Mouse (Mus musculus) neural tube, embryonic 13.5 days (tissue): Measurements from ENCODE around the gene Alkbh1. TPM values are rescaled to one million over a fixed set of nuclear protein-coding genes. Genes with fewer than 3 reads are reported as not detected.

Source experiments
- ATAC-seq: fragments of 200-750 bp; cut with Nextera tagmentation; 2 replicates; pipeline ENCODE4 v1.8.0; 2017; ENCODE audit warnings: low read depth, mild to moderate bottlenecking, moderate TSS enrichment, moderate library complexity
- H3K27ac ChIP-seq: fragments of 300-500 bp; sonication (generic); replicated peaks from 2 replicates; pipeline ENCODE4 v1.5.1; 2015; ENCODE audit warnings: moderate library complexity, mild to moderate bottlenecking, inconsistent platforms
- H3K27me3 ChIP-seq: fragments of 300-500 bp; sonication (generic); 2 replicates; pipeline ENCODE4 v1.6.1; 2015; ENCODE audit warnings: mild to moderate bottlenecking, inconsistent platforms
- H3K36me3 ChIP-seq: fragments of 300-500 bp; sonication (generic); 2 replicates; pipeline ENCODE4 v1.6.1; 2015; ENCODE audit warnings: mild to moderate bottlenecking, inconsistent platforms
- H3K4me1 ChIP-seq: fragments of 300-500 bp; sonication (generic); replicated peaks from 2 replicates; pipeline ENCODE4 v1.6.1; 2015; ENCODE audit warnings: inconsistent platforms
- H3K4me2 ChIP-seq: fragments of 300-500 bp; sonication (generic); 2 replicates; pipeline ENCODE4 v1.6.1; 2015; ENCODE audit warnings: inconsistent platforms, mild to moderate bottlenecking, moderate library complexity
- H3K4me3 ChIP-seq: fragments of 300-500 bp; sonication (generic); 2 replicates; pipeline ENCODE4 v1.5.1; 2015; ENCODE audit warnings: mild to moderate bottlenecking, inconsistent platforms
- H3K9ac ChIP-seq: fragments of 300-500 bp; sonication (generic); 2 replicates; pipeline ENCODE4 v1.6.1; 2015; ENCODE audit warnings: moderate library complexity, mild to moderate bottlenecking, inconsistent platforms
- H3K9me3 ChIP-seq: fragments of 300-500 bp; sonication (generic); 2 replicates; pipeline ENCODE4 v1.6.1; 2016; ENCODE audit warnings: inconsistent platforms
- WGBS: fragments of 180-500 bp; shearing (Covaris S2); methylation state at CpG from one replicate; pipeline ENCODE4 v1.1.7; 2015; 5-methylcytosine and 5-hydroxymethylcytosine counted together
- microRNA-seq: library from miRNA; unstranded; fragments of <30 nt; microRNA quantifications from one replicate; pipeline ENCODE4, GENCODE M21; 2016
- polyA plus RNA-seq: library from polyadenylated mRNA; unstranded; fragments of >200 nt; fragmentation: Nextera tagmentation; extraction: Ambion mirVana; gene quantifications from 2 replicates; pipeline ENCODE4 v1.2.1, GENCODE M21; 2015

Gene Alkbh1
- polyA plus RNA-seq, 1 experiment from 2014 or later, result 43.9 TPM

- no peaks in the 10 kb centered on the region for H3K9me3 ChIP-seq
- no peak overlapping the region for H3K27ac ChIP-seq
- no peak overlapping the region for H3K4me2 ChIP-seq
- peaks cover 18% of the 10 kb centered on the region for H3K4me1 ChIP-seq
- no peak overlapping the region for H3K9ac ChIP-seq
- no peak for ATAC-seq
- no peaks in the 10 kb centered on the region for H3K36me3 ChIP-seq
- no peaks in the 10 kb centered on the region for H3K27me3 ChIP-seq
- H3K4me3 ChIP-seq, result no peak overlapping the region
These were observed 52.5 kb downstream of the Alkbh1 start for GRCm38 (mm10) chr12:87391355-87391754.

DNA sequence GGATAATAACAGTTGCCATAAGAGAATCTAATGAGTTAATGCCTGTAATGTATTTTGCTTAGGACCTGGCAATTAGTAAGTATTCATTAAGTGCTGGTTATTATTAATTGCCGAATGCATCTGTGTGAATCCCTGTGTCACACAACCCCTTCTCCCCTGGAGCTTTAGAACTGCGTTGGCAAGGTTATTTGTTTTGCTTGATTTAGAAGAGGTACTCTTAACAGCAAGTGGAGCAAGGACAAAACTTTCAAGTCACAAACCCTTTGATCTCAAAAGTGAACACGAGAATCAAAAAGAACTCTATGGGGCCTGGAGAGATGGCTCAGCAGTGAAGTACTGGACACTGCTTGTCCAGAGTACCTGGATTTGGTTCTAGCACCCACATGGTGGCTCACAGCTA is 54.6 kb downstream of the Alkbh1 start:
- peak overlapping the region; percentile 91 for H3K4me3 ChIP-seq
- no peak overlapping the region for H3K27ac ChIP-seq
- 60% methylated on average over 3 of the region's 3 CpGs for WGBS

GRCm38 (mm10) chr12:87388122-87388774 is 55.6 kb downstream of the Alkbh1 start, which contains the start of gene Sptlc2:
Gene Sptlc2 (minus strand): TSS chr12:87388355.
- Histone ChIP-seq H3K4me1 (peaks cover 24% of the 10 kb centered on the region), H3K36me3 (no peaks in the 10 kb centered on the region), H3K4me2 (peak within 1 kb of the TSS; percentile 99), H3K27me3 (no peaks in the 10 kb centered on the region), H3K9ac (peak within 1 kb of the TSS; percentile 85), H3K4me3 (peak within 1 kb of the TSS; percentile 91), H3K27ac (peak within 1 kb of the TSS; percentile 86), H3K9me3 (no peaks in the 10 kb centered on the region)
- peak; percentile 99 for ATAC-seq
- WGBS, result under 1% methylated on average over 45 of the region's 45 CpGs

More for the DNA sequence above, 54.6 kb downstream of the Alkbh1 start:
- Histone ChIP-seq H3K4me1 (peaks cover 24% of the 10 kb centered on the region), H3K9ac (peak overlapping the region; percentile 70; the same call in 1 of the 2 replicates), H3K27me3 (no peaks in the 10 kb centered on the region), H3K9me3 (no peaks in the 10 kb centered on the region), H3K36me3 (no peaks in the 10 kb centered on the region), H3K4me2 (peak overlapping the region; percentile 56)
- no peak for ATAC-seq

DNA sequence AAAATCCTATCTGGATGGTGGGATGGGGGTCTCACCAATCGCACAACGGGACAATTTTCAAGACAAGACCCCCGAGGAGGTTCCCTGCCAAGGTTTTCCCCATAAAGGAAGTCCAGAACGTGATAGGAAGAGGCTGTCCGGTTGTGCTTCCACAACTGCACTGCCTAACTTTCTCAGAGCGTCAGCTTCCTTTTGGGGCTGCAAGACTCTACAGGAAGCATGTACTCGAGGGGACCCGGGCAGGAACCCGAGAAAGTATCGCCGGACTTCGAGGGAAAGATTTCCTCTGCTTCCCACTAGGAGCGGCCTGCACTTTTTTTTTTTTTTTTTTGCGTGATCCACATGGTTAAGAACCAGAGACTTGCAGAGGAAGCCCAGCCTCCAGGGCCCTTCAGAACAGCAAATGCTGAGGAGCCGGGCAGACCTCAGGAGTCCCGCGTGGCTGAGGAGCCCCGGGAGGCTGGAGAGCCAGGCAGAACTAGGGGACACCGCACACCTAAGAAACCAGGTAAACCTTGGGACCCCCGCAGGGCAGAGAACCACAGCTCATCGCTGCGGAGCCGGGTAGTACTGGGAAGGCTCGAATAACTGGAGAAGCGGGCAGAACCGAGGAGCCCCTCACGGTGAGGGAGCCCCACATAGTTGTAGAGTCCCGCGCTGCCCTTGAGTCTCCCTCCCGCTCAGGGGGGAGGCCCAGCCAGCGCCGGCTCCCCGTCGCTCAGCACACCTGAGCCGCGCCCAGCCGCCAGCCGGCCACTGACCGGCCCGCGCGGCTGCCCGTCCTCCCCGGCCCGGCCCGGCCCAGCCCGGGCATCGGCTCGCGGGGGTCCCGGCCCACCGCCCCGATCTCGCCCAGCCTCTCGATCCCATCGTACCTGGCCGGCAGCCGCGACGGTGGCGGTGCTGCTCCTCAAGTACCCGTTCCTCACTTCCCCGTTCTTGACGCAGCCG is 56.4 kb downstream of the Alkbh1 start:
- Histone ChIP-seq H3K4me2 (peak overlapping the region; percentile 99), H3K27ac (peak overlapping the region; percentile 86), H3K36me3 (no peaks in the 10 kb centered on the region), H3K9me3 (no peaks in the 10 kb centered on the region), H3K9ac (peak overlapping the region; percentile 85), H3K27me3 (no peaks in the 10 kb centered on the region), H3K4me1 (peaks cover 24% of the 10 kb centered on the region), H3K4me3 (peak overlapping the region; percentile 91)
- 2% methylated on average over 65 of the region's 65 CpGs for WGBS
- ATAC-seq, result peak; percentile 69

DNA sequence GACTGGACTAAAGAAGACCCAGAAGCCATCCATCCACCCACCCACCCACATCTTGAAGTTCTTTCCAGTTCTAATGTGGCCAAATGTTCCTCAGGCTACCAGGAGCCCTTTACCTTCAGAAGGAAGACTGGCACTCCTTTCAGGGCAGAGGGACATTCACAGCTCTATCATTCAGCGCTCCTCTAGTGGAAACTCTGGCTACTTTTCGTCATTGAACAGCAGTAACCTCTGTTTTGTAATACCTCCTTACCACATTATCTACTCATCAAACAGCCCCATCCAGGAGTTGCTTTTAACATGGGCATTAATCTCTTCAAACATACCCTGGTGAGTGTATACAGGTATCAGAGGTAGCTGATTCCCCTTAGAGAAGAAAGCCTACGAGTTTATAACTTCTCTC is 58.8 kb downstream of the Alkbh1 start:
- 89% methylated on average over 3 of the region's 3 CpGs for WGBS

DNA sequence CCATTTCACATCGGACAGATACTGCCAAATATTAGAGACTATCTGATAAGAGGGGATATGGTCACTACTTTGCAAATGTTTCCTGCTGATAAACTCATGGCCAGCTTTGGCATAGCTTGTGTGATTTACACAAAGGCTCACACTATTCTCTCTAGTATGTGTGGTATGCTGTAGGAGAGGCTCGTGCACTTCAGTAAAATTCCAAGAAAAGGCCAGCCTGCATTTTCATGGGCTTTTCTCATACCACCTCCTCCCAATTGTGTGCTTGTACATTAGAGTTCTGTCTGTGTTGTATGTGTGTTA is 62.5 kb downstream of the Alkbh1 start:
- Histone ChIP-seq H3K36me3 (no peaks in the 10 kb centered on the region), H3K27me3 (no peaks in the 10 kb centered on the region), H3K4me1 (peaks cover 9% of the 10 kb centered on the region), H3K9me3 (no peaks in the 10 kb centered on the region), H3K9ac (no peak overlapping the region), H3K27ac (no peak overlapping the region), H3K4me3 (no peak overlapping the region), H3K4me2 (no peak overlapping the region)
- 82% methylated on average over 2 of the region's 2 CpGs for WGBS
- ATAC-seq, result no peak

More for the DNA sequence above, 58.8 kb downstream of the Alkbh1 start:
- no peaks in the 10 kb centered on the region for H3K36me3 ChIP-seq
- H3K4me1 ChIP-seq, result peaks cover 24% of the 10 kb centered on the region
- H3K9ac ChIP-seq, result no peak overlapping the region
- no peaks in the 10 kb centered on the region for H3K27me3 ChIP-seq
- H3K27ac ChIP-seq, result no peak overlapping the region
- H3K4me2 ChIP-seq, result no peak overlapping the region
- no peaks in the 10 kb centered on the region for H3K9me3 ChIP-seq
- no peak for ATAC-seq
- H3K4me3 ChIP-seq, result no peak overlapping the region

GRCm38 (mm10) chr12:87380586-87381379 is 63.0 kb downstream of the Alkbh1 start:
- no peak overlapping the region for H3K4me2 ChIP-seq
- H3K36me3 ChIP-seq, result no peaks in the 10 kb centered on the region
- no peaks in the 10 kb centered on the region for H3K9me3 ChIP-seq
- peaks cover 4% of the 10 kb centered on the region for H3K4me1 ChIP-seq
- 84% methylated on average over 10 of the region's 10 CpGs for WGBS
- no peak overlapping the region for H3K9ac ChIP-seq
- H3K27ac ChIP-seq, result no peak overlapping the region
- no peaks in the 10 kb centered on the region for H3K27me3 ChIP-seq
- no peak for ATAC-seq
- no peak overlapping the region for H3K4me3 ChIP-seq

DNA sequence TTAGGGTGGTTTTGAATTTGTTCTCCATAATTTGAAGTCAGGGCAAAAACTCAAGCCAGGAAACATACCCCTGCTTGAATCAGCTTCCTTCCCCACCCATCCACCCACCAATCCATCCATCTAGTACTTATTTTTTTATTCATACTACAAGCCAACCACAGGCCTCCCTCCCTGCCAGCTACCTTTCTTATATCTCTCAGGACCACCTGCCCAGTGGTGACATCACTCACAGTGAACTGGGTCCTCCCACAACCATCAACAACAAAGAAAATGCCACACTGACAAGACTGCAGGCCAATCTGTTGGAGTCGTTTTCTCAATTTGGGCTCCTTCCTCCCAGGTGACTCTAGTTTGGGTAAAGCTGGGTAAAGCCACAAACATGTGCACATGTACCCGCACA is 64.3 kb downstream of the Alkbh1 start:
- 83% methylated on average over 2 of the region's 2 CpGs for WGBS

More for the DNA sequence above, 64.3 kb downstream of the Alkbh1 start:
- H3K4me1 ChIP-seq, result 0 out of 2 replicates have a peak, but pooled peaks cover 3% of the 10 kb centered on the region
- H3K27me3 ChIP-seq, result no peaks in the 10 kb centered on the region
- H3K9me3 ChIP-seq, result no peaks in the 10 kb centered on the region
- H3K4me3 ChIP-seq, result no peak overlapping the region
- H3K27ac ChIP-seq, result no peak overlapping the region
- no peak overlapping the region for H3K4me2 ChIP-seq
- H3K36me3 ChIP-seq, result no peaks in the 10 kb centered on the region
- no peak overlapping the region for H3K9ac ChIP-seq
- no peak for ATAC-seq

Small RNA genes within 50 kb of the gene (microRNA-seq; reads per million reads assigned to microRNA genes)
- gene Mir3068, result 23.6 reads per million, percentile 36 among the genes with 10 or more reads in this experiment

Other genes starting within 250 kb of the Alkbh1 start
- 1.7 and 2.1 TPM in 2 replicates for gene Samd15, start 244.3 kb downstream of the Alkbh1 start, polyA plus RNA-seq
- 3.8 and 3.9 TPM in 2 replicates for gene Tmed8, start 243.6 kb downstream of the Alkbh1 start, polyA plus RNA-seq
- gene Noxred1, start 205.3 kb downstream of the Alkbh1 start, polyA plus RNA-seq, result 1.6 and 1.7 TPM in 2 replicates
- gene Vipas39, start 177.8 kb downstream of the Alkbh1 start, polyA plus RNA-seq, result 56.9 and 58.2 TPM in 2 replicates
- gene Ahsa1, start 177.5 kb downstream of the Alkbh1 start, polyA plus RNA-seq, result 196 and 211 TPM in 2 replicates
- gene Ism2, start 144.3 kb downstream of the Alkbh1 start, polyA plus RNA-seq, result 0.60 and 0.61 TPM in 2 replicates
- 63.9 and 65.1 TPM in 2 replicates for gene Sptlc2, start 55.7 kb downstream of the Alkbh1 start, polyA plus RNA-seq
- gene Slirp, start 121 bp downstream of the Alkbh1 start, polyA plus RNA-seq, result 293 and 311 TPM in 2 replicates
- gene Snw1, start 28.3 kb upstream of the Alkbh1 start, polyA plus RNA-seq, result 122 and 124 TPM in 2 replicates
- not detected in 2 replicates for gene Gm5788, start 50.7 kb upstream of the Alkbh1 start, polyA plus RNA-seq
- not detected in 2 replicates for gene Gm8300, start 70.3 kb upstream of the Alkbh1 start, polyA plus RNA-seq
- not detected in 2 replicates for gene Oog1, start 158.7 kb upstream of the Alkbh1 start, polyA plus RNA-seq
- not detected in 2 replicates for gene Gm4027, start 174.9 kb upstream of the Alkbh1 start, polyA plus RNA-seq
- not detected in 2 replicates for gene Gm16381, start 200.6 kb upstream of the Alkbh1 start, polyA plus RNA-seq